Mouse (Mus musculus): ENCODE results near the gene Ccdc191.

The Ccdc191 gene

GRCm38 (mm10) chr16:43980110-43980609, 90.6 kb downstream of the Ccdc191 start:
- no peak for DNase-seq (ENCODE audit: low read depth, low spot score)

GRCm38 (mm10) chr16:43986299-43986698, 96.7 kb downstream of the Ccdc191 start:
- DNase-seq (ENCODE audit: low read depth, low spot score), result no peak

GRCm38 (mm10) chr16:43994623-43995022, 105.0 kb downstream of the Ccdc191 start:
- no peak for DNase-seq (ENCODE audit: low read depth, low spot score)

DNA sequence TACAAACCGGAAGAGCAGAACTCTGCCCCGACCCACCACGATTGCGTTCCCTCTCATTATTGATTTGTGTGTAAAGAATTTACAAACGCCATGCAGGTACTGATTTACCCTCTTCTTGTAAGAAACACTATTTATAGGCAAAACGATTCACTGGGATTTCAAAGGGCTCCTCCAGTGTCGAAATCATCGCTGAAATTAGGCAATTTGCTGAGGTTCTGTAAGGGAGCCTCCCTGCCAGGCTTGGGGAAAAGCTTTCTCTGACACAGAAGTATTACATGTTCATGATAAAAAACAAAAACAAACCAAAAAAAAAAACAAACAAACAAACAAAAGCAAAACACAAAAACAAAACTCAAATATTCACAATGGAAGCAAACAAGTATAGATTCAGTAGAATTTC, 109.5 kb downstream of the Ccdc191 start:
- DNase-seq (ENCODE audit: low read depth, low spot score), result no peak

DNA sequence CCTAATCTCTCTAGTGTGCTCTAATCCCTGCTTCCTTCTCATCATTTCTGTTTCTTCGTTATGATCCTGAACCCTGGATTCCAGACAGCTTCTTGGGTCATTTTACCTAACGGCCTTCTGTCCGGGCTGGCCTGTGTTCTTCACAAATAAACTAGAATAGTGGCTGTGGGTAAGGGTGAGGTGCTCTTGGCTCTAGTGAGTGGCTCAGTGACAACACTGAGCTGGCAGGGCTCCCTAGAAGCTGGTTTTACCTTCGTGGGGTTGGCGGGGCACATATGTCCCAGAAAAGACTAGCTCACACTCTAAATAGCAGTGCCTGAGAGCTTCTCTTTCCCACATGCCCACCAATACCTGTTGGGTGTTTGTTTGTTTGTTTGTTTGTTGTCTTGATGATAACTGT, 109.9 kb downstream of the Ccdc191 start:
- no peak for DNase-seq (ENCODE audit: low read depth, low spot score)

- no peak for DNase-seq (ENCODE audit: low read depth, low spot score)
Observed at GRCm38 (mm10) chr16:44002086-44002485, 112.5 kb downstream of the Ccdc191 start.

DNA sequence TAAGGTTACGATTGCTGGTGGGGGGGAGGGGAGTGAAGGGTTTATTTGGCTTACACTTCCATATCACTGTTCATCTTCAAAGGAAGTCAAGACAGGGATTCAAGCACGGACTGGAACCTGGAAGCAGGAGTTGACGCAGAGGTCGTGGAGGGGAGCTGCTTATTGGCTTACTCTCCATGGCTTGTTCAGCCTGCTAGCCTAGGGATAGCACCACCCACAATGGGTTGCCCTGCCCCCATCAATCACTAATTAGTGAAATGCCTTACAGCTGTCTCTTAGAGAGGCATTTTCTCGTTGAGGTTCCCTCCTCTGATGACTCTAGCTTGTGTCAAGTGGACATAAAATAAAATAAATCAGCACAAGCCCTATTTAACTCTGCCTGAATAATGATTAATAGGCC, 121.4 kb downstream of the Ccdc191 start:
- no peak for DNase-seq (ENCODE audit: low read depth, low spot score)
